Mouse (Mus musculus): ENCODE data around the gene Kif21a. TPM values are rescaled to one million over a fixed set of nuclear protein-coding genes. Genes with fewer than 3 reads are reported as not detected.

The Kif21a gene
- polyA plus RNA-seq, 1 experiment from 2014 or later, result 34.6 TPM

DNA sequence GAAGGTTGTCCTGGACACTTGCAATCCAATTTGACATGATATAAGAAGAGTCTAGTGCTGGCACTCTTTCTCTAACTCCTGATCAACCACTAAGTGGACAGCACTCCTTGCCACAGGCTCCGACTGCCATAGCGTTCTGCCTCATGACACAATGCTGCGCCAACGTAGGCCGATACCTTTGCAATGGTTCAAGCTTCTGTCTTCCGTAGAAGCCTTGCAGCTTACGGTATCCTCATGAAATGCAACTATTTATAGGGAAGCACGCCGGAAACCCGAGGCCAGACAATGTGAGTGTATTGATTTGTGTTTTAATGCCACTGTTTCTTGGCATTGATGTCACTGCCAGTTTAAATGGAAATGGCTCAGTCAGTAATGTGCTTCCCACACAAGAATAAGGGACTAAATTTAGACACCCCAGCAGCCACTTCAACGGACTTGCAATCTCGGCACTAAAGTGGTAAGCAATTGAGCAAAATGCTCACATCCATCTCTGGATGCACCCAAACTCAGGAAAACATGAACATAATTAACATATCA, 62.0 kb downstream of the Kif21a start:
- H3K27me3 ChIP-seq (ENCODE audit: control insufficient read depth, insufficient read depth, low read length), result no peaks in the 10 kb centered on the region
- DNase-seq (ENCODE audit: low spot score) (no peak), ATAC-seq (ENCODE audit: insufficient read depth, low FRiP score, low TSS enrichment) (no peak)
- H3K36me3 ChIP-seq (ENCODE audit: control insufficient read depth, insufficient read depth, low read length), result no peaks in the 10 kb centered on the region
- no peak overlapping the region for H3K4me2 ChIP-seq (ENCODE audit: low read depth)
- H3K4me1 ChIP-seq (ENCODE audit: control insufficient read depth, insufficient read depth, low read length), result no peaks in the 10 kb centered on the region
- 95% methylated on average over 12 of the region's 12 CpGs for WGBS
- no peaks in the 10 kb centered on the region for H3K9me3 ChIP-seq (ENCODE audit: control insufficient read depth, low read length)
- no peak overlapping the region for H3K4me3 ChIP-seq (ENCODE audit: low read depth, low read length)
- H3K27ac ChIP-seq (ENCODE audit: low read depth, low read length), result no peak overlapping the region
- H3K9ac ChIP-seq (ENCODE audit: low read length), result no peak overlapping the region

DNA sequence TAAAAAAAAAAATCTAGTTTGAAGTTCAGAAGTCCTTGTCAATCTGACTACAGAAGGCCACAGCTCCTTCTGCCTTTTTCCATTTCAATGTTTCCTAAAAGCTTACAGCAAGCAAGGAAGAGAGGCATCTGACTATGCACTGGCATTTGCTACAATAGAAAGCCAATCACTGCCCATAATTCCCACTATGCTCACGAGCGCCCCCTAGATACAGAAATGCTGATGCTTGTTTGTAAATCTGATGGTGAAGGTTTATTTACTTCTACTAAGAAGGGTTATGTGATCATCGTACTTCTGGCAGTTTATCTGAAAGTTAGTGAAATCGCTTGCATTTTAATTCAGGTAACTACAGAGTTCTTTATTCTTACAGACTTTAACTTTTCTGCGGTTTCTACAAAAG, 73.8 kb downstream of the Kif21a start:
- DNase-seq (ENCODE audit: low spot score) (no peak), ATAC-seq (ENCODE audit: insufficient read depth, low FRiP score, low TSS enrichment) (no peak)
- no peaks in the 10 kb centered on the region for H3K27me3 ChIP-seq (ENCODE audit: control insufficient read depth, insufficient read depth, low read length)
- H3K4me3 ChIP-seq (ENCODE audit: low read depth, low read length), result no peak overlapping the region
- no peak overlapping the region for H3K9ac ChIP-seq (ENCODE audit: low read length)
- H3K9me3 ChIP-seq (ENCODE audit: control insufficient read depth, low read length), result no peaks in the 10 kb centered on the region
- H3K4me1 ChIP-seq (ENCODE audit: control insufficient read depth, insufficient read depth, low read length), result no peaks in the 10 kb centered on the region
- H3K36me3 ChIP-seq (ENCODE audit: control insufficient read depth, insufficient read depth, low read length), result peaks cover 12% of the 10 kb centered on the region
- no peak overlapping the region for H3K4me2 ChIP-seq (ENCODE audit: low read depth)
- WGBS, result 76% methylated on average over 5 of the region's 5 CpGs
- no peak overlapping the region for H3K27ac ChIP-seq (ENCODE audit: low read depth, low read length)

DNA sequence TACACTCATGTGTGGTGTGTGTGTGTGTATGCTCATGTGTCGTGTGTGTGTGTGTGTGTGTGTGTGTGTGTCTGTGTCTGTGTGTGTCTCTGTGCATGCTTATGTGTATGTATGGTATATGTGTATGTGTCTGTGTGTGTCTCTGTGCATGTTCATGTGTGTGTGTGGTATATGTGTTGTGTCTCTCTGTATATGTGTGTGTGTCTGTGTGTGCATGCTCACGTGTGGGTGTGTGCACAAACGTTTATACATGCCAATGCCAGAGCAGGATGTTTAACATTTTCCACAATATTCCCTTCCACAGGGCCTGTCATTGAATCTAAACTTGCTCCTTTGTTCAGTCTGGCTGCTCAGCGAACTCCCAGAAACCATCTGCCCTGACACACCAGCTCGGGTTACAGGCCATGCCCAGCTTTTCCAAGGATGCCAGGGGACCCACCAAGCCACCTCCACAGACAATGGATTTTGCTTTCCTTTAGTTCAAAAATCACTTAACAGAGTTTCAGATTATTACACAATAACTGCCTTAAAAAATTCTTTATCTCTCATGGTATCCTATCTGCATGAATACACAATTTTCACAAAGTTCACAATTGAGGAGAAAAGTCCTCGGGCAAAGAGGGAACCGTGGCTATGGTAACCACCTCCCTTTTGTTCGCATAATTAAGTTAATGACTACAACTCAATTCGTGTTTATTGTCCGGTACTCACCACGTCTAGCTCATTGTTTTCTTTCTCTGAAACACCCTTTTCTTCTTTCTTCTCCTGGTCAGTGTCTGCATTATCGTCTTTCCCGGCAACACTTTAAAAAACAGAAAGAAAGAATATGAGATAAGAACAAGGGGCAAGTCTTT, 77.6 kb downstream of the Kif21a start:
- Histone ChIP-seq H3K9me3 (ENCODE audit: control insufficient read depth, low read length) (no peaks in the 10 kb centered on the region), H3K36me3 (ENCODE audit: control insufficient read depth, insufficient read depth, low read length) (peaks cover 15% of the 10 kb centered on the region), H3K27ac (ENCODE audit: low read depth, low read length) (peak overlapping the region; percentile 53; the same call in 1 of the 2 replicates), H3K4me3 (ENCODE audit: low read depth, low read length) (no peak overlapping the region), H3K4me2 (ENCODE audit: low read depth) (no peak overlapping the region), H3K9ac (ENCODE audit: low read length) (no peak overlapping the region), H3K27me3 (ENCODE audit: control insufficient read depth, insufficient read depth, low read length) (no peaks in the 10 kb centered on the region), H3K4me1 (ENCODE audit: control insufficient read depth, insufficient read depth, low read length) (no peaks in the 10 kb centered on the region)
- ATAC-seq (ENCODE audit: insufficient read depth, low FRiP score, low TSS enrichment) (peak; percentile 45; the same call in 1 of the 2 replicates), DNase-seq (ENCODE audit: low spot score) (peak; percentile 28)
- 29% methylated on average over 13 of the region's 13 CpGs for WGBS

GRCm38 (mm10) chr15:90963320-90963719, 86.4 kb downstream of the Kif21a start:
- H3K27me3 ChIP-seq (ENCODE audit: control insufficient read depth, insufficient read depth, low read length), result no peaks in the 10 kb centered on the region
- WGBS, result 76% methylated on average over 2 of the region's 2 CpGs
- no peak for ATAC-seq (ENCODE audit: insufficient read depth, low FRiP score, low TSS enrichment)
- no peaks in the 10 kb centered on the region for H3K4me1 ChIP-seq (ENCODE audit: control insufficient read depth, insufficient read depth, low read length)
- H3K9ac ChIP-seq (ENCODE audit: low read length), result no peak overlapping the region
- H3K9me3 ChIP-seq (ENCODE audit: control insufficient read depth, low read length), result no peaks in the 10 kb centered on the region
- H3K4me2 ChIP-seq (ENCODE audit: low read depth), result no peak overlapping the region
- peaks cover 8% of the 10 kb centered on the region for H3K36me3 ChIP-seq (ENCODE audit: control insufficient read depth, insufficient read depth, low read length)
- no peak overlapping the region for H3K4me3 ChIP-seq (ENCODE audit: low read depth, low read length)
- no peak for DNase-seq (ENCODE audit: low spot score)
- no peak overlapping the region for H3K27ac ChIP-seq (ENCODE audit: low read depth, low read length)

GRCm38 (mm10) chr15:90962548-90962947, 87.2 kb downstream of the Kif21a start:
- no peak overlapping the region for H3K4me3 ChIP-seq (ENCODE audit: low read depth, low read length)
- H3K9me3 ChIP-seq (ENCODE audit: control insufficient read depth, low read length), result no peaks in the 10 kb centered on the region
- H3K4me2 ChIP-seq (ENCODE audit: low read depth), result no peak overlapping the region
- no peak overlapping the region for H3K9ac ChIP-seq (ENCODE audit: low read length)
- H3K27me3 ChIP-seq (ENCODE audit: control insufficient read depth, insufficient read depth, low read length), result no peaks in the 10 kb centered on the region
- no peaks in the 10 kb centered on the region for H3K4me1 ChIP-seq (ENCODE audit: control insufficient read depth, insufficient read depth, low read length)
- no peak for ATAC-seq (ENCODE audit: insufficient read depth, low FRiP score, low TSS enrichment)
- WGBS, result 95% methylated on average over 4 of the region's 4 CpGs
- DNase-seq (ENCODE audit: low spot score), result no peak
- no peak overlapping the region for H3K27ac ChIP-seq (ENCODE audit: low read depth, low read length)
- peaks cover 4% of the 10 kb centered on the region for H3K36me3 ChIP-seq (ENCODE audit: control insufficient read depth, insufficient read depth, low read length)

GRCm38 (mm10) chr15:90960831-90961554, 88.8 kb downstream of the Kif21a start:
- DNase-seq (ENCODE audit: low spot score) (no peak), ATAC-seq (ENCODE audit: insufficient read depth, low FRiP score, low TSS enrichment) (no peak)
- no peaks in the 10 kb centered on the region for H3K4me1 ChIP-seq (ENCODE audit: control insufficient read depth, insufficient read depth, low read length)
- H3K9me3 ChIP-seq (ENCODE audit: control insufficient read depth, low read length), result no peaks in the 10 kb centered on the region
- no peak overlapping the region for H3K9ac ChIP-seq (ENCODE audit: low read length)
- H3K27me3 ChIP-seq (ENCODE audit: control insufficient read depth, insufficient read depth, low read length), result no peaks in the 10 kb centered on the region
- no peak overlapping the region for H3K27ac ChIP-seq (ENCODE audit: low read depth, low read length)
- no peak overlapping the region for H3K4me2 ChIP-seq (ENCODE audit: low read depth)
- 86% methylated on average over 8 of the region's 8 CpGs for WGBS
- no peak overlapping the region for H3K4me3 ChIP-seq (ENCODE audit: low read depth, low read length)
- peaks cover 2% of the 10 kb centered on the region; the same call in 1 of the 2 replicates for H3K36me3 ChIP-seq (ENCODE audit: control insufficient read depth, insufficient read depth, low read length)

- Histone ChIP-seq H3K27ac (ENCODE audit: low read depth, low read length) (no peak overlapping the region), H3K4me3 (ENCODE audit: low read depth, low read length) (no peak overlapping the region), H3K4me1 (ENCODE audit: control insufficient read depth, insufficient read depth, low read length) (no peaks in the 10 kb centered on the region), H3K9ac (ENCODE audit: low read length) (no peak overlapping the region), H3K4me2 (ENCODE audit: low read depth) (no peak overlapping the region), H3K9me3 (ENCODE audit: control insufficient read depth, low read length) (no peaks in the 10 kb centered on the region), H3K27me3 (ENCODE audit: control insufficient read depth, insufficient read depth, low read length) (no peaks in the 10 kb centered on the region), H3K36me3 (ENCODE audit: control insufficient read depth, insufficient read depth, low read length) (peaks cover 2% of the 10 kb centered on the region; the same call in 1 of the 2 replicates)
- ATAC-seq (ENCODE audit: insufficient read depth, low FRiP score, low TSS enrichment) (no peak), DNase-seq (ENCODE audit: low spot score) (no peak)
- 89% methylated on average over 6 of the region's 6 CpGs for WGBS
Observed at GRCm38 (mm10) chr15:90951383-90951782, 98.4 kb downstream of the Kif21a start.

DNA sequence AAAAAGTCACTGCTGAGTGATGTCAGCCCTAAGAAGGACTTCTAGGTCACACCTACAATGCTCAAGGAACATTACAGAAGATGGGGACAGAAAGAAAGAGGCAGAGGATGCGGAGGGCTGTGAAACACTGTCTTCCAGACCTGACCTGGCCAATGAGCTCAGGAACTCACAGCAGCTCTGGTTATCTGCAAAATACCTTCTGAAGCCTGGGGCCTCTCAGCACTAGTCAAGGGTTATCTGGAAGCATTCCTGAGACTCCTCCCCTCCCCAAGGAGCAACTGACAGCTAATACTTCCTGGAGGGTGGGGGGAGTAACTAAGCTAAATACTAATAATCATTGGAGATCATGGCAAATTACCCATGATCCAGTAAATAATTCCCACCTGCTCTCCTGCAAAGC, 111.3 kb downstream of the Kif21a start:
- Histone ChIP-seq H3K4me3 (ENCODE audit: low read depth, low read length) (no peak overlapping the region), H3K9me3 (ENCODE audit: control insufficient read depth, low read length) (no peaks in the 10 kb centered on the region), H3K36me3 (ENCODE audit: control insufficient read depth, insufficient read depth, low read length) (no peaks in the 10 kb centered on the region; the same call in none of the 2 replicates), H3K4me2 (ENCODE audit: low read depth) (no peak overlapping the region), H3K27ac (ENCODE audit: low read depth, low read length) (no peak overlapping the region), H3K27me3 (ENCODE audit: control insufficient read depth, insufficient read depth, low read length) (no peaks in the 10 kb centered on the region), H3K9ac (ENCODE audit: low read length) (no peak overlapping the region), H3K4me1 (ENCODE audit: control insufficient read depth, insufficient read depth, low read length) (no peaks in the 10 kb centered on the region)
- ATAC-seq (ENCODE audit: insufficient read depth, low FRiP score, low TSS enrichment) (no peak), DNase-seq (ENCODE audit: low spot score) (no peak)
- WGBS, result 100% methylated on average over 1 of the region's 1 CpGs

Measured in neural tube, embryonic 11.5 days (tissue).